Mouse (Mus musculus) testis, adult 2 months (tissue): ENCODE data around the gene Vtn.
A peak's percentile ranks its signal among the peaks of the same experiment; 100 is the strongest.

Experiments
- CTCF ChIP-seq: fragments of 200-500 bp; IDR thresholded peaks from 2 replicates; pipeline ENCODE4 v1.5.1; 2012; ENCODE audit warnings: low read depth, mild to moderate bottlenecking, inconsistent platforms, low read length, moderate library complexity; ENCODE audit not compliant: control insufficient read depth, insufficient read depth, insufficient replicate concordance
- POLR2A ChIP-seq: fragments of 200-500 bp; IDR thresholded peaks from 2 replicates; pipeline ENCODE4 v1.6.1; 2012; ENCODE audit warnings: low read depth, mild to moderate bottlenecking, inconsistent platforms, low read length, moderate library complexity; ENCODE audit not compliant: control insufficient read depth

- no peak for TF ChIP-seq CTCF
- TF ChIP-seq POLR2A, result peak; percentile 96
Measured at GRCm38 (mm10) chr11:78512025-78512957, 13.4 kb downstream of the Vtn start, which contains the start of the genes Tmem199 and Poldip2.
